Mouse (Mus musculus): ENCODE data around the gene Tecr.

DNA sequence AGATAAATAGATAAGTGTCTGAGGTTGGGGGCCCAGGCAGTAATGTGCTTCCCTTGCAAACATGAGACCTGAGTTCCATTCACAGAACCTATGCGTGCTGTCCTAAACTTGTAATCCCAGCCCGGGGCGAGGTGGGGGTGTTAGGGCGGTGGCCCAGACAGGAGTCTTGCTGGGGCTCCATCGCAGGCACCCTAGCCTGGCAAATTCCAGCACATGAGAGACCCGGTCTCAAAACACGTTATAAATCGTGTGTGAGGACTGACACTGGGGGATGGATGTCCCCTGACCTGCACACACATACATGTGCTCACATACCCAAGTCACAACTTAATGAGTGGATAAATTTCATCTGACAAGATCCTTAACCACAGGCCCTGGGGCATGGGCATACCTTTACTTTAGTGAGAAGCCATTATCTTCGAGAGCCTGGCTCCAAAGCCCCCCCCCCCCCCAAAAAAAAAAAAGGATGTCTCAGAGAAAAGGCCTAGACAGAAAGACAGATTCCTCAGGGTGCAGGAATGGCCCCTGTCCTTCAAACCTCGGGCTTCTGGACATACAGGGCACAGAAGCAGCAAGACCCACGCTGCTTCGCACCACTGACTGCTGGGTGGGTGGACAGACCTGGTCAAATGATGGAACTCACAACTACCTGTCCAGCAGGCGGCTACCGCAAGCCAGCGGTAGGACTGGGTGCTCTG lies 14.1 kb upstream of the Tecr start:
- TF ChIP-seq CTCF (IDR thresholded peaks at IDR 0.05; ENCODE audit: insufficient read depth, low read depth, low read length) (no peak), POLR2A (IDR thresholded peaks at IDR 0.05; ENCODE audit: insufficient read depth, low read depth, low read length) (no peak)

Data from olfactory bulb, adult 2 months (tissue).